Mouse (Mus musculus) hindbrain, embryonic 13.5 days (tissue): Measurements from ENCODE around the gene Ramp2. TPM values are rescaled to one million over a fixed set of nuclear protein-coding genes. Genes with fewer than 3 reads are reported as not detected.
A peak's percentile ranks its signal among the peaks of the same experiment; 100 is the strongest.

Experiments
- ATAC-seq: fragments of 200-750 bp; cut with Nextera tagmentation; 2 replicates; pipeline ENCODE4 v1.8.0; 2017; ENCODE audit warnings: moderate TSS enrichment; ENCODE audit not compliant: low FRiP score
- H3K27ac ChIP-seq: fragments of 300-500 bp; sonication (generic); 2 replicates; pipeline ENCODE4 v1.5.1; 2015; ENCODE audit warnings: inconsistent platforms, mild to moderate bottlenecking, moderate library complexity
- H3K27me3 ChIP-seq: fragments of 300-500 bp; sonication (generic); 2 replicates; pipeline ENCODE4 v1.6.1; 2015; ENCODE audit warnings: mild to moderate bottlenecking, inconsistent platforms
- H3K36me3 ChIP-seq: fragments of 300-500 bp; sonication (generic); 2 replicates; pipeline ENCODE4 v1.6.1; 2015; ENCODE audit warnings: mild to moderate bottlenecking, inconsistent platforms
- H3K4me1 ChIP-seq: fragments of 300-500 bp; sonication (generic); replicated peaks from 2 replicates; pipeline ENCODE4 v1.6.1; 2015; ENCODE audit warnings: inconsistent platforms
- H3K4me2 ChIP-seq: fragments of 300-500 bp; sonication (generic); 2 replicates; pipeline ENCODE4 v1.6.1; 2015; ENCODE audit warnings: inconsistent platforms, mild to moderate bottlenecking, moderate library complexity
- H3K4me3 ChIP-seq: fragments of 300-500 bp; sonication (generic); 2 replicates; pipeline ENCODE4 v1.5.1; 2015; ENCODE audit warnings: mild to moderate bottlenecking, inconsistent platforms
- H3K9ac ChIP-seq: fragments of 300-500 bp; sonication (generic); 2 replicates; pipeline ENCODE4 v1.6.1; 2015; ENCODE audit warnings: mild to moderate bottlenecking, inconsistent platforms
- H3K9me3 ChIP-seq: fragments of 300-500 bp; sonication (generic); 2 replicates; pipeline ENCODE4 v1.6.1; 2016; ENCODE audit warnings: inconsistent platforms
- WGBS: fragments of 180-500 bp; shearing (Covaris S2); methylation state at CpG from one replicate; pipeline ENCODE4 v1.1.7; 2015; 5-methylcytosine and 5-hydroxymethylcytosine counted together
- polyA plus RNA-seq: library from polyadenylated mRNA; unstranded; fragments of >200 nt; fragmentation: Nextera tagmentation; extraction: Ambion mirVana; gene quantifications from 2 replicates; pipeline ENCODE4 v1.2.1, GENCODE M21; 2015

Ramp2 gene
- polyA plus RNA-seq, 1 experiment from 2014 or later, result 94.9 TPM

- peak within 1 kb of the TSS; percentile 91 for H3K4me2 ChIP-seq
- ATAC-seq, result peak; percentile 98
- peak within 1 kb of the TSS; percentile 89 for H3K9ac ChIP-seq
- no peaks in the 10 kb centered on the region for H3K9me3 ChIP-seq
- H3K27me3 ChIP-seq, result peaks cover 18% of the 10 kb centered on the region; the same call in 1 of the 2 replicates
- peaks cover 30% of the 10 kb centered on the region for H3K4me1 ChIP-seq
- H3K4me3 ChIP-seq, result peak within 1 kb of the TSS; percentile 82
- H3K36me3 ChIP-seq, result peaks cover 4% of the 10 kb centered on the region
- peak within 1 kb of the TSS; percentile 80 for H3K27ac ChIP-seq
- 11% methylated on average over 45 of the region's 45 CpGs for WGBS
These were observed 32.7 kb downstream of the Ramp2 start, which contains the start of the genes Cntd1 and Coa3 for GRCm38 (mm10) chr11:101278223-101279192. Cntd1 (plus strand) TSS chr11:101279012. Coa3 (minus strand) TSS chr11:101279114.

GRCm38 (mm10) chr11:101279193-101279569 lies 33.4 kb downstream of the Ramp2 start:
- Histone ChIP-seq H3K27ac (no peak overlapping the region), H3K9ac (no peak overlapping the region)

GRCm38 (mm10) chr11:101280837-101281236 lies 35.0 kb downstream of the Ramp2 start:
- Histone ChIP-seq H3K27me3 (peaks cover 18% of the 10 kb centered on the region; the same call in 1 of the 2 replicates), H3K4me1 (peaks cover 30% of the 10 kb centered on the region), H3K9me3 (no peaks in the 10 kb centered on the region), H3K27ac (no peak overlapping the region), H3K36me3 (peaks cover 4% of the 10 kb centered on the region), H3K4me3 (no peak overlapping the region), H3K4me2 (no peak overlapping the region), H3K9ac (no peak overlapping the region)
- 41% methylated on average over 7 of the region's 7 CpGs for WGBS
- ATAC-seq, result no peak

More at GRCm38 (mm10) chr11:101279193-101279569, 33.4 kb downstream of the Ramp2 start:
- Histone ChIP-seq H3K9me3 (no peaks in the 10 kb centered on the region), H3K27me3 (peaks cover 18% of the 10 kb centered on the region; the same call in 1 of the 2 replicates), H3K36me3 (peaks cover 4% of the 10 kb centered on the region), H3K4me3 (peak overlapping the region; percentile 82), H3K4me2 (peak overlapping the region; percentile 91), H3K4me1 (peaks cover 30% of the 10 kb centered on the region)
- 62% methylated on average over 14 of the region's 14 CpGs for WGBS
- peak; percentile 19; the same call in 1 of the 2 replicates for ATAC-seq

GRCm38 (mm10) chr11:101282896-101283295 lies 37.1 kb downstream of the Ramp2 start:
- no peak overlapping the region for H3K4me2 ChIP-seq
- peaks cover 14% of the 10 kb centered on the region for H3K36me3 ChIP-seq
- no peaks in the 10 kb centered on the region for H3K9me3 ChIP-seq
- no peak for ATAC-seq
- 39% methylated on average over 5 of the region's 5 CpGs for WGBS
- H3K4me1 ChIP-seq, result peaks cover 9% of the 10 kb centered on the region
- no peak overlapping the region for H3K4me3 ChIP-seq
- H3K27ac ChIP-seq, result no peak overlapping the region
- peak overlapping the region; percentile 43; the same call in 1 of the 2 replicates for H3K9ac ChIP-seq
- peaks cover 10% of the 10 kb centered on the region; the same call in 1 of the 2 replicates for H3K27me3 ChIP-seq

GRCm38 (mm10) chr11:101283805-101284204 lies 38.0 kb downstream of the Ramp2 start:
- H3K9me3 ChIP-seq, result no peaks in the 10 kb centered on the region
- H3K4me1 ChIP-seq, result peaks cover 4% of the 10 kb centered on the region; the same call in 1 of the 2 replicates
- peaks cover 10% of the 10 kb centered on the region; the same call in 1 of the 2 replicates for H3K27me3 ChIP-seq
- no peak overlapping the region for H3K9ac ChIP-seq
- H3K27ac ChIP-seq, result no peak overlapping the region
- H3K36me3 ChIP-seq, result peaks cover 22% of the 10 kb centered on the region
- no peak overlapping the region for H3K4me3 ChIP-seq
- no peak overlapping the region for H3K4me2 ChIP-seq
- WGBS, result 74% methylated on average over 4 of the region's 4 CpGs
- ATAC-seq, result no peak

- no peak overlapping the region for H3K9ac ChIP-seq
- H3K9me3 ChIP-seq, result no peaks in the 10 kb centered on the region
- WGBS, result 89% methylated on average over 9 of the region's 9 CpGs
- no peak overlapping the region for H3K27ac ChIP-seq
- H3K4me1 ChIP-seq, result no peaks in the 10 kb centered on the region
- ATAC-seq, result no peak
- peaks cover 55% of the 10 kb centered on the region for H3K36me3 ChIP-seq
- H3K27me3 ChIP-seq, result no peaks in the 10 kb centered on the region
- no peak overlapping the region for H3K4me2 ChIP-seq
- no peak overlapping the region for H3K4me3 ChIP-seq
These were observed 41.5 kb downstream of the Ramp2 start for GRCm38 (mm10) chr11:101287306-101287705.

GRCm38 (mm10) chr11:101291231-101291630 lies 45.4 kb downstream of the Ramp2 start:
- Histone ChIP-seq H3K4me2 (no peak overlapping the region), H3K9ac (no peak overlapping the region), H3K36me3 (peaks cover 87% of the 10 kb centered on the region), H3K4me1 (no peaks in the 10 kb centered on the region), H3K9me3 (no peaks in the 10 kb centered on the region), H3K27ac (no peak overlapping the region), H3K27me3 (no peaks in the 10 kb centered on the region), H3K4me3 (no peak overlapping the region)
- ATAC-seq, result no peak
- 97% methylated on average over 8 of the region's 8 CpGs for WGBS

GRCm38 (mm10) chr11:101295191-101295590 lies 49.4 kb downstream of the Ramp2 start:
- Histone ChIP-seq H3K9ac (no peak overlapping the region), H3K27me3 (no peaks in the 10 kb centered on the region), H3K4me3 (no peak overlapping the region), H3K4me2 (no peak overlapping the region), H3K4me1 (peaks cover 4% of the 10 kb centered on the region), H3K9me3 (no peaks in the 10 kb centered on the region), H3K27ac (no peak overlapping the region), H3K36me3 (peaks cover 85% of the 10 kb centered on the region)
- ATAC-seq, result no peak
- 91% methylated on average over 8 of the region's 8 CpGs for WGBS

- H3K9me3 ChIP-seq, result no peaks in the 10 kb centered on the region
- WGBS, result 69% methylated on average over 7 of the region's 7 CpGs
- H3K4me1 ChIP-seq, result peaks cover 19% of the 10 kb centered on the region
- peaks cover 33% of the 10 kb centered on the region for H3K36me3 ChIP-seq
- no peaks in the 10 kb centered on the region for H3K27me3 ChIP-seq
- ATAC-seq, result no peak
- H3K27ac ChIP-seq, result no peak overlapping the region
- H3K4me3 ChIP-seq, result peak overlapping the region; percentile 67
- peak overlapping the region; percentile 96 for H3K9ac ChIP-seq
- peak overlapping the region; percentile 99 for H3K4me2 ChIP-seq
These were observed 55.1 kb downstream of the Ramp2 start for GRCm38 (mm10) chr11:101300881-101301280.

GRCm38 (mm10) chr11:101301299-101302003 lies 55.6 kb downstream of the Ramp2 start:
- Histone ChIP-seq H3K9ac (peak overlapping the region; percentile 96), H3K27ac (peak overlapping the region; percentile 73), H3K4me1 (peaks cover 19% of the 10 kb centered on the region), H3K36me3 (peaks cover 30% of the 10 kb centered on the region), H3K4me2 (peak overlapping the region; percentile 99), H3K4me3 (peak overlapping the region; percentile 67), H3K27me3 (no peaks in the 10 kb centered on the region), H3K9me3 (no peaks in the 10 kb centered on the region)
- 15% methylated on average over 26 of the region's 26 CpGs for WGBS
- no peak for ATAC-seq

GRCm38 (mm10) chr11:101302004-101302798 lies 56.4 kb downstream of the Ramp2 start, which contains the start of gene Becn1:
Becn1 (minus strand) TSS chr11:101302286.
- H3K36me3 ChIP-seq, result peaks cover 25% of the 10 kb centered on the region
- H3K9me3 ChIP-seq, result no peaks in the 10 kb centered on the region
- H3K27me3 ChIP-seq, result peaks cover 3% of the 10 kb centered on the region; the same call in 1 of the 2 replicates
- WGBS, result 7% methylated on average over 39 of the region's 39 CpGs
- peak within 1 kb of the TSS; percentile 96 for H3K9ac ChIP-seq
- ATAC-seq, result peak; percentile 95
- H3K4me2 ChIP-seq, result peak within 1 kb of the TSS; percentile 99
- peaks cover 19% of the 10 kb centered on the region for H3K4me1 ChIP-seq
- H3K27ac ChIP-seq, result peak within 1 kb of the TSS; percentile 73
- H3K4me3 ChIP-seq, result peak within 1 kb of the TSS; percentile 67
